Mouse (Mus musculus) limb, embryonic 10.5 days (tissue): Measurements from ENCODE around the gene Nub1. TPM values are rescaled to one million over a fixed set of nuclear protein-coding genes. Genes with fewer than 3 reads are reported as not detected.

ENCODE experiments used
- DNase-seq: peaks from one replicate; pipeline ENCODE4 v3.0.0-alpha.2; 2017; ENCODE audit warnings: low spot score
- H3K27ac ChIP-seq: fragments of 300-500 bp; sonication (generic); 2 replicates; pipeline ENCODE4 v1.5.1; 2016; ENCODE audit warnings: mild to moderate bottlenecking
- H3K27me3 ChIP-seq: fragments of 300-500 bp; sonication (generic); 2 replicates; pipeline ENCODE4 v1.6.1; 2016; ENCODE audit warnings: low read depth, mild to moderate bottlenecking; ENCODE audit not compliant: poor library complexity, severe bottlenecking
- H3K36me3 ChIP-seq: fragments of 300-500 bp; sonication (generic); 2 replicates; pipeline ENCODE4 v1.6.1; 2016; ENCODE audit warnings: mild to moderate bottlenecking, moderate library complexity
- H3K4me1 ChIP-seq: fragments of 300-500 bp; sonication (generic); 2 replicates; pipeline ENCODE4 v1.6.1; 2016
- H3K4me3 ChIP-seq: fragments of 300-500 bp; sonication (generic); 2 replicates; pipeline ENCODE4 v1.5.1; 2016; ENCODE audit warnings: mild to moderate bottlenecking, moderate library complexity
- H3K9me3 ChIP-seq: fragments of 300-500 bp; sonication (generic); replicated peaks from 2 replicates; pipeline ENCODE4 v1.6.1; 2016; ENCODE audit warnings: mild to moderate bottlenecking
- WGBS: fragments of 180-500 bp; shearing (Covaris S2); methylation state at CpG from one replicate; pipeline ENCODE4 v1.1.7; 2016; 5-methylcytosine and 5-hydroxymethylcytosine counted together
- polyA plus RNA-seq: library from polyadenylated mRNA; unstranded; fragments of >200 nt; fragmentation: Nextera tagmentation; extraction: Ambion mirVana; gene quantifications from 2 replicates; pipeline ENCODE4 v1.2.1, GENCODE M21; 2016

Gene Nub1
- polyA plus RNA-seq, 1 experiment from 2014 or later, result 26.9 TPM

DNA sequence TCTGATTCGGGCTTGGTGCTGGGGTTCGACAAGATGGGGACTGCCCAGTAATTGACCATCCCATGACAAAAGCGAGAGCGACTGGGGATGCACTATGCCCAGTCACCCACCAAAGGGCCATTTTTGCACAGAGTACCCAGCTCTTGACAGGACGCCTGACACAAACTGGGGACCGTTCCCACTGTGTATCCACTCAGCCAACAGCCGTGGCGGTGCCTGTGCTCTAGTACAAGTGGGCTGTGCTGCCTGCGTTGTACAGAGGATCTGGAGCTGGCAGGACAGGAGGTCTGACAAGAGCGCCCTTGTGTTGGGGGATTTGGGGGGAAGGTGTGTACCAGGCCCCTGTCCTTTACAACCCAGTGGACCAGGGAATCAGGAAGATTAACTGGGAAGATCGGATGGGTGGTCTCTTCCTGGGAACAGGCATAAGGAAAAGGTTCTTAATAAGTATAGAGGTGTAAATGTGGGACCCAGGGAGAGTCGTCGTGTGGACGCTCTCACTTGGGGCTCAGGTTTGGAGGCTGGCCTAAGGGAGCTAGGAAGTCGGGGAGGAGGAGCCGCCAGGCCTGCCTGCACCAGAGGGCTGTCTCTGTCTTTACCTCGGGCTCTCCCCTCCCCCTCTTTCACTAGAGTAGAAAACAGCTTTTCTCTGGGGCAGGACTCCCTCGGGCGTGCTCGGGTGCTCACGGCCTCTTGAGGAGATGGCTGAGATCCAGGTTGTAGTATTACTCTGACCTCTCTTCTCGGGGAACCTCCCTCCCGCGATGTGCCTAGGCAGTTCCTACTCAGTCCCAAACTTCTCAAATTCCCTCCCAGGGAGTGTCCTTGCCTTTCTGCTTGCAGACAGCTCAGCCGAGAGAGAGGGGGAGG lies 66.2 kb downstream of the Nub1 start:
- H3K9me3 ChIP-seq, result no peaks in the 10 kb centered on the region
- H3K4me3 ChIP-seq, result peak overlapping the region; percentile 68
- DNase-seq, result peak; percentile 66
- H3K27me3 ChIP-seq, result no peaks in the 10 kb centered on the region
- H3K27ac ChIP-seq, result peak overlapping the region; percentile 95
- WGBS, result 3% methylated on average over 25 of the region's 25 CpGs
- H3K4me1 ChIP-seq, result peaks cover 66% of the 10 kb centered on the region
- H3K36me3 ChIP-seq, result no peaks in the 10 kb centered on the region

DNA sequence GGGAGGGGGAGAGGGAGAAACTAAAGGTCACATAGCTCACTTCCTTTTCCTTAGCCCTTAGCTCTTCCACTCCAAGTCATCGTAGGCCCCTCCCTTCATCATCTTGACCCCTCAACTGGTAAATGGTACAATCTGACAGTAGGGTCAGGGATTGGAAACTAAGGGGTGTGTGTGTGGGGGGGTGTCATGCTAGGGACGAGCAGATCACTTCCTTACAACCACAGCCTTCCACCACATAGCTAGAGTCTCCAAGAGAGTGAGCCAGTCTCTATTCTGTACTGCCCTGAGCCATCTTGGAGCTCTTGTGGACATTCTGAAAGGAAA lies 66.8 kb downstream of the Nub1 start:
- no peak for DNase-seq
- H3K9me3 ChIP-seq, result no peaks in the 10 kb centered on the region
- H3K4me3 ChIP-seq, result peak overlapping the region; percentile 68
- H3K4me1 ChIP-seq, result peaks cover 65% of the 10 kb centered on the region
- peak overlapping the region; percentile 95 for H3K27ac ChIP-seq
- no peaks in the 10 kb centered on the region for H3K36me3 ChIP-seq
- no peaks in the 10 kb centered on the region for H3K27me3 ChIP-seq
- 2% methylated on average over 2 of the region's 2 CpGs for WGBS

DNA sequence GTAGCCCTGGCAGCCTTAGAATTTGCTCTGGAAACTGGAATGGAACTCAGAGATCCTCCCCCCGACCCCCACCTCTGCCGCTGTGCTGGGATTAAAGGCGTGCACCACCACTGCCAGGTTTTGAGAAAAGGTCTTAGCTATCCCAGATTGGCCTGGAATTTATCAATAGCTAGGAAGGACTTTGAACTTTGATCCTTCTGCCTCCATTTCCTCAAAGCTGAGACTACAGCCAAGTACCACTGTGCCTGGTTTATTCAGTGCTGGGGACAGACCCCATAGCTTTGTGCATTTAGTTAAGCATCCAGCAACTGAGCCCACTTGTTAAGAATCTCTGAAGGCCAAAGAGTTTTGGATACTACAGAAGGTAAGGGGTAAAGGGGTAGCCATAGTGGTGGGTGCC lies 71.6 kb downstream of the Nub1 start:
- no peak overlapping the region for H3K4me3 ChIP-seq
- 66% methylated on average over 3 of the region's 3 CpGs for WGBS
- peaks cover 40% of the 10 kb centered on the region for H3K4me1 ChIP-seq
- H3K36me3 ChIP-seq, result no peaks in the 10 kb centered on the region
- no peak for DNase-seq
- H3K27ac ChIP-seq, result no peak overlapping the region
- peaks cover 8% of the 10 kb centered on the region; the same call in 1 of the 2 replicates for H3K27me3 ChIP-seq
- H3K9me3 ChIP-seq, result no peaks in the 10 kb centered on the region

DNA sequence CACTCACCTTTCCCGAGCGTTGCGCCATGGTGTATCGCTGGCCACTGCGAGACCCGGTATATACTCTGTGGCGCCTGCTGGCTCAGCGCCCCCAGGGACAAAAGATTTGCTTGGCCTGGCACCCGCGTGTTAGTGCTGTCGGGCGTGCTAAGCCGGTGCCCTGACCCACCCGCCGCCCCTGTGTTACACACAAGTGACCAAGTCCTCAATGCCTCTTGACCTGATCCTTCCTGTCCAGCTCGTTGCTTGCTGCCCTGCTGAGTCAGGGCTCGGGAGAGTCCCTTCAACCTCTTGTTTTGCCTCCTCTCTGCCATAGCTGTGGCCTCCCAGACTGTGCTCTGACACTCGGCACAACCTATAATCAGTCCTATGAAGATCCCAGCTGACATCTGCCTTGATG lies 72.5 kb downstream of the Nub1 start, which contains the start of gene Crygn:
Crygn (minus strand) TSS at position 193 of the 400 bp plus-strand sequence.
- H3K4me3 ChIP-seq, result no peak within 1 kb of the TSS
- no peaks in the 10 kb centered on the region for H3K9me3 ChIP-seq
- peaks cover 8% of the 10 kb centered on the region; the same call in 1 of the 2 replicates for H3K27me3 ChIP-seq
- H3K4me1 ChIP-seq, result peaks cover 31% of the 10 kb centered on the region
- WGBS, result 39% methylated on average over 18 of the region's 18 CpGs
- H3K27ac ChIP-seq, result peak within 1 kb of the TSS; percentile 42; the same call in 1 of the 2 replicates
- H3K36me3 ChIP-seq, result no peaks in the 10 kb centered on the region
- no peak for DNase-seq

Other genes starting within 250 kb of the Nub1 start
- 101 and 118 TPM in 2 replicates for gene Fastk, start 240.2 kb upstream of the Nub1 start, polyA plus RNA-seq
- 22.1 and 24.2 TPM in 2 replicates for gene Tmub1, start 237.7 kb upstream of the Nub1 start, polyA plus RNA-seq
- 39.8 and 42.7 TPM in 2 replicates for gene Agap3, start 233.4 kb upstream of the Nub1 start, polyA plus RNA-seq
- 0.04 TPM in 1 of 2 replicates, not detected in the other for gene Gbx1, start 158.3 kb upstream of the Nub1 start, polyA plus RNA-seq
- 0.13 and 0.15 TPM in 2 replicates for gene Asb10, start 144.6 kb upstream of the Nub1 start, polyA plus RNA-seq
- gene 4931409K22Rik, start 128.7 kb upstream of the Nub1 start, polyA plus RNA-seq, result 0.05 TPM in 1 of 2 replicates, not detected in the other
- gene Abcf2, start 108.1 kb upstream of the Nub1 start, polyA plus RNA-seq, result 177 and 197 TPM in 2 replicates
- gene Chpf2, start 98.8 kb upstream of the Nub1 start, polyA plus RNA-seq, result 15.1 and 19.0 TPM in 2 replicates
- 21.5 and 34.3 TPM in 2 replicates for gene Smarcd3, start 61.1 kb upstream of the Nub1 start, polyA plus RNA-seq
- gene Wdr86, start 45.2 kb downstream of the Nub1 start, polyA plus RNA-seq, result 28.7 and 41.7 TPM in 2 replicates
- gene Crygn, start 72.5 kb downstream of the Nub1 start, polyA plus RNA-seq, result 0.79 and 1.1 TPM in 2 replicates
- 179 and 186 TPM in 2 replicates for gene Rheb, start 157.1 kb downstream of the Nub1 start, polyA plus RNA-seq